Mouse (Mus musculus) midbrain, embryonic 16.5 days (tissue): ENCODE measurements at regions not wholly inside any gene's neighbourhood (a gene's known extent, or its start where the extent isn't known, plus 50 kb on each side); places are given as distances from the start of the nearest gene placed in this dataset.

ENCODE experiments used
- ATAC-seq: fragments of 200-750 bp; cut with Nextera tagmentation; 2 replicates; pipeline ENCODE4 v1.8.0; 2017; ENCODE audit warnings: moderate TSS enrichment
- H3K27ac ChIP-seq: fragments of 300-500 bp; sonication (generic); 2 replicates; pipeline ENCODE4 v1.5.1; 2014; ENCODE audit warnings: mild to moderate bottlenecking, low read length, mixed read lengths
- H3K27me3 ChIP-seq: fragments of 300-500 bp; sonication (generic); 2 replicates; pipeline ENCODE4 v1.6.1; 2014; ENCODE audit warnings: low read depth, low read length, mixed read lengths; ENCODE audit not compliant: control insufficient read depth, insufficient read depth
- H3K36me3 ChIP-seq: fragments of 300-500 bp; sonication (generic); 2 replicates; pipeline ENCODE4 v1.6.1; 2014; ENCODE audit warnings: mild to moderate bottlenecking, low read length, moderate library complexity, mixed read lengths; ENCODE audit not compliant: control insufficient read depth, insufficient read depth
- H3K4me1 ChIP-seq: fragments of 300-500 bp; sonication (generic); 2 replicates; pipeline ENCODE4 v1.6.1; 2014; ENCODE audit warnings: mild to moderate bottlenecking, low read length, mixed read lengths; ENCODE audit not compliant: control insufficient read depth, insufficient read depth
- H3K4me2 ChIP-seq: fragments of 300-500 bp; sonication (generic); 2 replicates; pipeline ENCODE4 v1.6.1; 2014; ENCODE audit warnings: mild to moderate bottlenecking, low read length, mixed read lengths
- H3K4me3 ChIP-seq: fragments of 300-500 bp; sonication (generic); 2 replicates; pipeline ENCODE4 v1.5.1; 2014; ENCODE audit warnings: low read depth, mild to moderate bottlenecking, low read length, moderate library complexity, mixed read lengths
- H3K9ac ChIP-seq: fragments of 300-500 bp; sonication (generic); 2 replicates; pipeline ENCODE4 v1.6.1; 2014; ENCODE audit warnings: low read depth, low read length, mixed read lengths
- H3K9me3 ChIP-seq: fragments of 300-500 bp; sonication (generic); replicated peaks from 2 replicates; pipeline ENCODE4 v1.6.1; 2014; ENCODE audit warnings: mild to moderate bottlenecking, low read length, mixed read lengths; ENCODE audit not compliant: control insufficient read depth, poor library complexity, severe bottlenecking
- WGBS: fragments of 180-500 bp; shearing (Covaris S2); extraction: QIAGEN DNeasy Blood & Tissue Kit; methylation state at CpG from one replicate; pipeline ENCODE4 v1.1.7; 2014; 5-methylcytosine and 5-hydroxymethylcytosine counted together

- no peaks in the 10 kb centered on the region for H3K27me3 ChIP-seq
- no peak overlapping the region for H3K27ac ChIP-seq
- 85% methylated on average over 4 of the region's 4 CpGs for WGBS
- no peak for ATAC-seq
- no peaks in the 10 kb centered on the region for H3K9me3 ChIP-seq
- no peaks in the 10 kb centered on the region for H3K4me1 ChIP-seq
- no peak overlapping the region for H3K4me2 ChIP-seq
- H3K4me3 ChIP-seq = no peak overlapping the region
- no peaks in the 10 kb centered on the region for H3K36me3 ChIP-seq
- H3K9ac ChIP-seq = no peak overlapping the region
Measured at GRCm38 (mm10) chrX:11696565-11696964, 368.9 kb downstream of the H2al1j start.

DNA sequence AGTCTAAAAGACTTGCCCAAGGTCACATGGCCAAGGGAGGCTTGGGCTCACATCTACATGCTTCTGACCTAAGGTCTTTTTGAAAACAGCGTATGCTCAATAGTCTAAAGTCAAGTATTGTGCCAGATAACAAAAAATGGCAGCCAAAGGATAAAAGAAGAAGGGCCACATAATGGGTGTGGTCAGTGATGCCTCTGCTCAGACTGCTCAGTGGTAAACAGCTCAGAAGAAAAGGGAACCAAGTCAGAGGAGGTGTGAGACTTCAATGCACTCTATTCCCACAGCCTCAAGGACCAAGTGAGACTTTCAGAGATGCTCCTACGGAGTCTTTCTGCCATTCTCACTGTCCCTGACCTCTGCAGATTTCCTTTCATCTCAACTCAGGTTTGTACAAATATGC lies 373.5 kb downstream of the H2al1j start:
- Histone ChIP-seq H3K27ac (no peak overlapping the region), H3K4me3 (no peak overlapping the region), H3K36me3 (no peaks in the 10 kb centered on the region), H3K4me1 (no peaks in the 10 kb centered on the region), H3K27me3 (no peaks in the 10 kb centered on the region), H3K9ac (no peak overlapping the region), H3K4me2 (no peak overlapping the region), H3K9me3 (no peaks in the 10 kb centered on the region)
- 80% methylated on average over 2 of the region's 2 CpGs for WGBS
- no peak for ATAC-seq

GRCm38 (mm10) chrX:11705851-11706557 lies 378.4 kb downstream of the H2al1j start:
- no peaks in the 10 kb centered on the region for H3K27me3 ChIP-seq
- no peaks in the 10 kb centered on the region for H3K4me1 ChIP-seq
- H3K27ac ChIP-seq = no peak overlapping the region
- WGBS = 94% methylated on average over 6 of the region's 6 CpGs
- ATAC-seq = no peak
- H3K4me2 ChIP-seq = no peak overlapping the region
- H3K9ac ChIP-seq = no peak overlapping the region
- H3K36me3 ChIP-seq = no peaks in the 10 kb centered on the region
- no peaks in the 10 kb centered on the region for H3K9me3 ChIP-seq
- H3K4me3 ChIP-seq = no peak overlapping the region

DNA sequence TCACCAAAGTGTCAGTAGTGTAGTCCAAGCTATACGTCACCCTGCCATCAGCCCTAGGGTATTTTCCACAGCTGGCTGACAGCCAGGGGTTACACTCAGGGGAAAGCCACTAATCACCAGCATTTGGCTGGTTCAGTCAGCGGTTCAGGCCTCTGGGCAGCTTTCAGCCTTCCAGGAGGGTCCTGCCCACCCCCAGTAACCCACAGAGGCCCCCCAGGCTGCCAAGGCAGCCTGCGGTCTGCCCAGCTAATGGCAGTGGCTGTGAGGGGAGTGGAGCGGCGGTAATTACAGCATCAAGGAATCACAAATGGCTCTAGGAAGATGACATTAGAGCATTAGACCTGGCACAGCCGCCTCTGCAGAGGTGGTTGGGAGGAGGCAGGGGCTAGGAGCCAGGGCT lies 379.7 kb downstream of the H2al1j start:
- Histone ChIP-seq H3K4me1 (no peaks in the 10 kb centered on the region), H3K4me2 (no peak overlapping the region), H3K27ac (no peak overlapping the region), H3K9me3 (no peaks in the 10 kb centered on the region), H3K4me3 (no peak overlapping the region), H3K27me3 (no peaks in the 10 kb centered on the region), H3K9ac (no peak overlapping the region), H3K36me3 (no peaks in the 10 kb centered on the region)
- WGBS = 60% methylated on average over 6 of the region's 6 CpGs
- ATAC-seq = no peak

GRCm38 (mm10) chrX:11708325-11708724 lies 380.7 kb downstream of the H2al1j start:
- H3K4me1 ChIP-seq = no peaks in the 10 kb centered on the region
- H3K4me2 ChIP-seq = no peak overlapping the region
- WGBS = 34% methylated on average over 6 of the region's 6 CpGs
- no peaks in the 10 kb centered on the region for H3K27me3 ChIP-seq
- ATAC-seq = no peak
- no peak overlapping the region for H3K9ac ChIP-seq
- no peaks in the 10 kb centered on the region for H3K36me3 ChIP-seq
- no peak overlapping the region for H3K4me3 ChIP-seq
- no peak overlapping the region for H3K27ac ChIP-seq
- H3K9me3 ChIP-seq = no peaks in the 10 kb centered on the region

DNA sequence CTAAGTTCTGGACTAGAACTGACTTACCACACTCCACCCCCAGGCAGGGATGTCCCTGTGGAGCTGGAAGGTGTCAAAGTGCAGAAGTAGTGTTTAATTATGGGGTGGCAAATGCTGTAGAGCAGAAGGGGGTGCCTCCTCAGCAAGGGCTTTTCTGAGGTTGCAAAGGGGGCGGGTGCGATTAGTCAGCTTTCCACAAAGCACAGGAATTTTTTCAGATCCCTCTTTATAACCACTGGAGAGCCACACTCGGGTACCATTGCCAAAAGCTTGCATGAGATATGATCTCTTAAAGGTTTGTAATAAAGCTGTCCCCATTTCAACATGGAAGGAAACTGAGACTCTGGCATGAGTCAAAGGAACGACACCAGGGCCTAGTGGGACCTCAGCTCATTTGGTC lies 381.7 kb downstream of the H2al1j start:
- Histone ChIP-seq H3K9me3 (no peaks in the 10 kb centered on the region), H3K27me3 (no peaks in the 10 kb centered on the region), H3K36me3 (no peaks in the 10 kb centered on the region), H3K27ac (no peak overlapping the region), H3K4me2 (no peak overlapping the region), H3K4me3 (no peak overlapping the region), H3K9ac (no peak overlapping the region), H3K4me1 (no peaks in the 10 kb centered on the region)
- no peak for ATAC-seq
- 80% methylated on average over 4 of the region's 4 CpGs for WGBS

DNA sequence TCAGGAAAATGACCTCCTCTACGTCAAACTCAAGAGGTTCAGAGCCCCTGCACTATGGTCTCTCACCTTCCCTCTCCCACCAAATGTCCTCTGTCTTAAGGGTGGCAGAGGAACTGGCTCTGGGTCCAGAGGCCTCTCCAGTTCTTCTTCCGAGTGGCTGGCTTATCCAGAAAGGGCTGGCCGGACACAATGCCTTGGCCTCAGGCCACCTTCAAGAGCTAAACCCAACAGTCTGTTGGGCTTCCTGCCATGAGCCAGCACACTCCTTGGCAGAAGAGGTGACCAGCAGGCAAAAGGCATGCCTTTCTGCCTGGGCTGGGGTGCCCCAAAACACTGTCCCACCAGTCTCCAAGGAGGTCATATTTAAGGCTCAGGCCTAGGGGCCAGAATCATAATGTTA lies 385.8 kb downstream of the H2al1j start:
- Histone ChIP-seq H3K27me3 (no peaks in the 10 kb centered on the region), H3K4me3 (no peak overlapping the region), H3K36me3 (no peaks in the 10 kb centered on the region), H3K9ac (no peak overlapping the region), H3K9me3 (no peaks in the 10 kb centered on the region), H3K27ac (no peak overlapping the region), H3K4me1 (no peaks in the 10 kb centered on the region), H3K4me2 (no peak overlapping the region)
- 85% methylated on average over 3 of the region's 3 CpGs for WGBS
- ATAC-seq = no peak

- Histone ChIP-seq H3K27me3 (no peaks in the 10 kb centered on the region), H3K36me3 (no peaks in the 10 kb centered on the region), H3K4me2 (no peak overlapping the region), H3K9ac (no peak overlapping the region), H3K27ac (no peak overlapping the region), H3K4me1 (no peaks in the 10 kb centered on the region), H3K4me3 (no peak overlapping the region), H3K9me3 (no peaks in the 10 kb centered on the region)
- no peak for ATAC-seq
- WGBS = 73% methylated on average over 8 of the region's 8 CpGs
Measured at GRCm38 (mm10) chrX:11716773-11717172, 389.2 kb downstream of the H2al1j start.

DNA sequence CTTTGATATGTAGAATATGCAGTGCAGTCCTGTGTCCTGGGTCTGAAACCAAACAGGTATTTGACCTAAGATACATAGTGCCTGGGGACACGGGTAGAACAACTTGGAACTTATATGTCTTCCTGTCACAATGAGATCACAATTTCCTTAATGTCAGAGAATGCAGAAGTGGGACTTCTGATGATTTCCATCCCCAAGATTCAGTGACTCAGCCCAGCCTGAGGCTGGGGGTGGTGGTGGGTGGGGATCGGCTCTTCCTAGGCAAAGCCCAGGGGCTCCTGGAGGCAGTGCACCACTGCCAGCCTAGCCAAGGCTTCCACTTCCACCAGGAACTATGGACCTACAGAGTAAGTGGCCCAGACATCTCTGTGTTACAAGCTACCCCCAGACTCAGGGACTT lies 391.2 kb downstream of the H2al1j start:
- no peaks in the 10 kb centered on the region for H3K4me1 ChIP-seq
- no peak overlapping the region for H3K4me3 ChIP-seq
- H3K9ac ChIP-seq = no peak overlapping the region
- no peaks in the 10 kb centered on the region for H3K9me3 ChIP-seq
- 97% methylated on average over 2 of the region's 2 CpGs for WGBS
- H3K36me3 ChIP-seq = no peaks in the 10 kb centered on the region
- H3K4me2 ChIP-seq = no peak overlapping the region
- H3K27ac ChIP-seq = no peak overlapping the region
- ATAC-seq = no peak
- no peaks in the 10 kb centered on the region for H3K27me3 ChIP-seq
